Mouse (Mus musculus) testis, postnatal 14 days (tissue): ENCODE results near the gene Eps8.
"Not testable (repeated sequence)": the region's sequence is repeated elsewhere in the genome, so short reads cannot be mapped to it uniquely, and the experiment has no call there.

ENCODE experiments used
- DNase-seq: peaks from one replicate; pipeline ENCODE4 v3.0.0; 2021; ENCODE audit warnings: low spot score

Eps8 gene

GRCm38 (mm10) chr6:137470901-137471598 lies 183.6 kb downstream of the Eps8 start:
- DNase-seq, result peak; percentile 78

DNA sequence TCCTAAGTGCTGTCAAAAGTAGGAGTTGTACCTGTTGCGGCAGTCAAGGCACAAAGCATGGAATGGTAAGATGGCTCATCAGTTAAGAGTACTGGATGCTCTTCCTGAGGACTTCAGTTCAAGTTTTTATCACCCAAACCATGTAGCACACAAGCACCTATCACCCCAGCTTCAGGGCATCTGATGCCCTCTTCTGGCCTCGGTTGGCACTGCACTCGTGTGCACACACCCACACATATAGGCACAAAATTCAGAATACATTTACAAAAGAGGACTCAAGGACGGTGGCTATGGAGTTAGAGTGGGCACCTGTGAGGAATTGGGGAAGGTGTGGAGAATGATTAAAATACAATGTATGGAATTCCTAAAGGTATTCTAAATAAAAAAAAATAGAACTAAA lies 185.1 kb downstream of the Eps8 start:
- no peak for DNase-seq

DNA sequence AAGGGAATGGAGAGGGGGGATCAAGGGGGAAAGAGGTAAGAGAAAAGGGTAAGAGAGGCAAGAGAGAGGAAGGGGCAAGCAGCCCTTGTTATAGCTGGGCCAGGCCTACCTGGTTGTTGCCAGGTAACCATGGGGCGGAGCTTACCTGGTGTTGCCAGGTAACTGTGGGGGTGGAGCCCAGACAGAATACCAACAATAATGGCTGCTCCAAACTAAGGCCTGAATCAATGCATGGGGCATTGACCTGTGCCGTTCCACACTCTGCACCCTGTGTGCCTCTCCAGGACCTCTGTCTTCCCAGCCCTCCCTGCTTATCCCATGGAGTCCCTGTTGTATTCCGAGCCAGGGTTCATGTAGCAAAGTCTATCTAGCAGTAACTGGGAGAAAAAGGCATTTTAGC lies 187.0 kb downstream of the Eps8 start:
- no peak for DNase-seq

DNA sequence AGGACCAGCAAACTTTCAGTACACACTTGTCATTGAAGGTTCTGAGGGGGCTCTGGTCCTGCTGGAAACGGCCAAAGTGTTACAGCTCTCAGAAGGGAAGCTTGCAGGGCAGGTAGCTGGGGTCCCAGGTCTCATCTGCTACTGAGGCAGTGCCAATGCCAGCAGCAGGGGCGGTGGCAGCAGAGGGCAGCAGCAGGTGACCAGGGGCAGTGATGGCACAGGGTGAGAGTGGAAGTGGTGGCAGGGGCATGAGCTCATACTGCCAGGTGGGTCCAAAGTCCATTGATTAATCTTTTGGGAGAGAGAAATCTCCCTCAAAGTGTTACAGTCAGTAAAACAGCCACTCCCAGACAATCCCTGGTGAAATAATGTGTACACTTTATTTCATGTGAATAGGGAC lies 188.4 kb downstream of the Eps8 start:
- no peak for DNase-seq

DNA sequence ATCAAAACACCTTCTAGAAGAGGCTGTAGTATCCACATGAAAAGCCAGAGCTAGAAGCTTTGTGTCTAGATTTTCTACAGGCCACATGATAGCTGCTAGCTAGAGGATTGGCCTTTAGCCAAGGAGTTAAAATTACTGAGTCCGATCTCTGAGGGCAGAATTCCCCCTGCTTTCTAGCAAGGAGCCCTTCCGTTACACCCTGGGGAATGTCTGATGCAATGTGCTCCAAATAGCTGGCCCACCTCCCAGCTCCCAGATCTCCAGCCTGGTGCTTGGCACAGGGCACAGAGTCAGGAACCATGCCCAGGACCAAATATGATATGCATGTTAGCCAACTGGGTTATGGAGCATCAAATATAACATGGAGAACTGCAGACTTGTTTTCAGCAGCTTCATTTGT lies 189.4 kb downstream of the Eps8 start:
- peak; percentile 33 for DNase-seq

GRCm38 (mm10) chr6:137463771-137464170 lies 190.9 kb downstream of the Eps8 start:
- DNase-seq, result no peak

GRCm38 (mm10) chr6:137458136-137458535 lies 196.5 kb downstream of the Eps8 start:
- DNase-seq, result no peak

GRCm38 (mm10) chr6:137457210-137457609 lies 197.5 kb downstream of the Eps8 start:
- DNase-seq, result peak; percentile 55

- no peak for DNase-seq
Observed at GRCm38 (mm10) chr6:137456064-137456463, 198.6 kb downstream of the Eps8 start.

GRCm38 (mm10) chr6:137455537-137456041 lies 199.1 kb downstream of the Eps8 start:
- peak; percentile 69 for DNase-seq

DNA sequence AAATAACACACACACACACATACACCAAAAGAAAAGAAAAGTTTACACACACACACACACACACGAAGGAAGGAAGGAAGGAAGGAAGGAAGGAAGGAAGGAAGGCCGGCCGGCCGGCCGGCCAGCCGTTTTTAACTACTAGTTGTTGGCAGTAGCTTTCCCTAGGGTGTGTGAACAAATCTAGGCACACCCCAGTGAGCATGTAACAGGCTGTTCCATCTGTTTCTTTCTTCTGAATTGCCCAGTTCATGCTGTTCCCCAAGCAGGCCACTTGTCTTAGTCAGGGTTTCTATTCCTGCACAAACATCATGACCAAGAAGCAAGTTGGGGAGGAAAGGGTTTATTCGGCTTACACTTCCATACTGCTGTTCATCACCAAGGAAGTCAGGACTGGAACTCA lies 208.6 kb downstream of the Eps8 start:
- not testable (repeated sequence) for DNase-seq

- no peak for DNase-seq
Observed at GRCm38 (mm10) chr6:137443089-137443488, 211.6 kb downstream of the Eps8 start.

GRCm38 (mm10) chr6:137440559-137441486 lies 213.9 kb downstream of the Eps8 start:
- no peak for DNase-seq

- no peak for DNase-seq
Observed at GRCm38 (mm10) chr6:137437902-137438580, 216.6 kb downstream of the Eps8 start.

DNA sequence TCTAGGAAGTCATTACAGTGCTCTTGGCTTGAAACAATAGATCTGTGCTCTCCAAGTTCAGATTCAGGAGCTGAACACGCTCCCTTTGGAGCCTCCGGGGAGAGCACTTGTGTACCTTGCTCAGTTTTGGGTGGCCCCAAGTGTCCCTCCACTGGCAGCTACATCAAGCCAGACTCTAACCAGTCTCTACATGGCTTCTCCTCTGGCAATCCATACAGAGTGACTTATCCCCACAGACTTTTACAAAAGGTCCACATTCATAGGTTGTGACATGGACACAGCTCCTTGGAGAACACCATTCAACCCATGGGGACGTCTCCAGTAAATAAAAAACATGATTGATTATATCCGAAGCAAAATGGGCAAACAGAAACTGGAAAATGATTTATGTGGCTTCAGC lies 217.2 kb downstream of the Eps8 start:
- DNase-seq, result no peak

GRCm38 (mm10) chr6:137433521-137434137 lies 221.0 kb downstream of the Eps8 start:
- DNase-seq, result no peak
